Mouse (Mus musculus) ES-Bruce4 (cell line): Measurements from ENCODE around the gene Trpm2. TPM values are rescaled to one million over a fixed set of nuclear protein-coding genes. Genes with fewer than 3 reads are reported as not detected.
A peak's percentile ranks its signal among the peaks of the same experiment; 100 is the strongest.
"Not testable (repeated sequence)": the region's sequence is repeated elsewhere in the genome, so short reads cannot be mapped to it uniquely, and the experiment has no call there.

Experiments
- H3K27ac ChIP-seq: 2 replicates; pipeline ENCODE4 v1.5.1; 2012; ENCODE audit warnings: low read length, inconsistent platforms; ENCODE audit not compliant: insufficient read depth
- H3K27me3 ChIP-seq: 2 replicates; pipeline ENCODE4 v1.6.1; 2012; ENCODE audit warnings: mild to moderate bottlenecking, low read length, inconsistent platforms; ENCODE audit not compliant: control insufficient read depth, poor library complexity, insufficient read depth, severe bottlenecking
- H3K36me3 ChIP-seq: 2 replicates; pipeline ENCODE4 v1.6.1; 2012; ENCODE audit warnings: inconsistent platforms, mild to moderate bottlenecking, low read length, moderate library complexity; ENCODE audit not compliant: control insufficient read depth, poor library complexity, insufficient read depth, severe bottlenecking
- H3K4me1 ChIP-seq: one replicate; pipeline ENCODE4 v1.8.1; 2011; ENCODE audit warnings: low read length; ENCODE audit not compliant: control insufficient read depth, insufficient read depth
- H3K4me3 ChIP-seq: 2 replicates; pipeline ENCODE4 v1.5.1; 2011; ENCODE audit warnings: low read depth, mild to moderate bottlenecking, low read length
- H3K9ac ChIP-seq: 2 replicates; pipeline ENCODE4 v1.6.1; 2012; ENCODE audit warnings: low read depth, mild to moderate bottlenecking, inconsistent platforms; ENCODE audit not compliant: poor library complexity, severe bottlenecking
- H3K9me3 ChIP-seq: replicated peaks from 2 replicates; pipeline ENCODE4 v1.6.1; 2012; ENCODE audit warnings: mild to moderate bottlenecking, low read length, inconsistent platforms; ENCODE audit not compliant: control insufficient read depth, poor library complexity, insufficient read depth, severe bottlenecking
- CTCF ChIP-seq: IDR thresholded peaks from one replicate; pipeline ENCODE4 v1.8.1; 2011; ENCODE audit warnings: low read depth, low read length
- EP300 ChIP-seq: IDR thresholded peaks from 2 replicates; pipeline ENCODE4 v1.6.1; 2011; ENCODE audit warnings: low read depth, low read length; ENCODE audit not compliant: insufficient read depth
- POLR2A ChIP-seq: IDR thresholded peaks from one replicate; pipeline ENCODE4 v1.8.1; 2011; ENCODE audit warnings: low read length; ENCODE audit not compliant: insufficient read depth
- polyA plus RNA-seq: library from polyadenylated mRNA; stranded (reverse); fragments of >200 nt; gene quantifications from 2 replicates; pipeline ENCODE4 v1.2.4, GENCODE M21; 2011; ENCODE audit warnings: low read depth; ENCODE audit not compliant: missing spikeins, insufficient read depth, insufficient read length

The Trpm2 gene
- 0.07 TPM in 1 of 2 replicates, not detected in the other for polyA plus RNA-seq

- Histone ChIP-seq H3K27ac (no peak within 1 kb of the TSS), H3K4me3 (peak within 1 kb of the TSS; percentile 11), H3K9me3 (no peaks in the 10 kb centered on the region), H3K9ac (0 out of 2 replicates have a peak within 1 kb of the TSS, but pooled peaks have one; percentile 3), H3K36me3 (no peaks in the 10 kb centered on the region), H3K27me3 (0 out of 2 replicates have a peak, but pooled peaks cover 4% of the 10 kb centered on the region), H3K4me1 (no peaks in the 10 kb centered on the region)
- TF ChIP-seq EP300, result no peak
- no peak for TF ChIP-seq POLR2A
- no peak for TF ChIP-seq CTCF
Measured at GRCm38 (mm10) chr10:77970481-77970880, at the start of gene Trpm2. Trpm2 (minus strand) TSS chr10:77970563.

- not testable (repeated sequence) for H3K27me3 ChIP-seq, H3K9ac ChIP-seq, H3K27ac ChIP-seq, H3K4me3 ChIP-seq, H3K36me3 ChIP-seq, H3K9me3 ChIP-seq, H3K4me1 ChIP-seq
Measured at GRCm38 (mm10) chr10:78019984-78020383, 49.6 kb upstream of the Trpm2 start.

GRCm38 (mm10) chr10:78019291-78019690, 48.9 kb upstream of the Trpm2 start:
- Histone ChIP-seq H3K4me1 (no peaks in the 10 kb centered on the region), H3K4me3 (no peak overlapping the region), H3K36me3 (no peaks in the 10 kb centered on the region), H3K9me3 (peaks cover 6% of the 10 kb centered on the region), H3K27me3 (no peaks in the 10 kb centered on the region), H3K9ac (no peak overlapping the region), H3K27ac (no peak overlapping the region)
- no peak for TF ChIP-seq POLR2A
- no peak for TF ChIP-seq CTCF
- TF ChIP-seq EP300, result no peak

GRCm38 (mm10) chr10:78018797-78019203, 48.4 kb upstream of the Trpm2 start:
- no peaks in the 10 kb centered on the region for H3K4me1 ChIP-seq
- no peak overlapping the region for H3K4me3 ChIP-seq
- no peaks in the 10 kb centered on the region for H3K36me3 ChIP-seq
- H3K9ac ChIP-seq, result no peak overlapping the region
- H3K27ac ChIP-seq, result no peak overlapping the region
- H3K27me3 ChIP-seq, result no peaks in the 10 kb centered on the region
- TF ChIP-seq EP300, result no peak
- TF ChIP-seq POLR2A, result no peak
- TF ChIP-seq CTCF, result peak; percentile 87
- peaks cover 6% of the 10 kb centered on the region for H3K9me3 ChIP-seq

GRCm38 (mm10) chr10:78016366-78016765, 46.0 kb upstream of the Trpm2 start:
- TF ChIP-seq EP300 (no peak), CTCF (no peak), POLR2A (no peak)
- H3K9me3 ChIP-seq, result peaks cover 6% of the 10 kb centered on the region

GRCm38 (mm10) chr10:78015489-78015888, 45.1 kb upstream of the Trpm2 start:
- no peaks in the 10 kb centered on the region for H3K36me3 ChIP-seq
- H3K9ac ChIP-seq, result no peak overlapping the region
- no peak overlapping the region for H3K4me3 ChIP-seq
- TF ChIP-seq EP300 (no peak), CTCF (no peak), POLR2A (no peak)
- no peak overlapping the region for H3K27ac ChIP-seq
- H3K27me3 ChIP-seq, result no peaks in the 10 kb centered on the region
- H3K4me1 ChIP-seq, result peaks cover 2% of the 10 kb centered on the region
- peaks cover 6% of the 10 kb centered on the region for H3K9me3 ChIP-seq

More at GRCm38 (mm10) chr10:78016366-78016765, 46.0 kb upstream of the Trpm2 start:
- peaks cover 2% of the 10 kb centered on the region for H3K4me1 ChIP-seq
- H3K27ac ChIP-seq, result no peak overlapping the region
- no peak overlapping the region for H3K9ac ChIP-seq
- no peaks in the 10 kb centered on the region for H3K36me3 ChIP-seq
- no peak overlapping the region for H3K4me3 ChIP-seq
- no peaks in the 10 kb centered on the region for H3K27me3 ChIP-seq
